Mouse (Mus musculus): ENCODE measurements around the gene Chpf. TPM values are rescaled to one million over a fixed set of nuclear protein-coding genes. Genes with fewer than 3 reads are reported as not detected.

Gene Chpf
- polyA plus RNA-seq, 1 experiment from 2014 or later, result 40.6 TPM

DNA sequence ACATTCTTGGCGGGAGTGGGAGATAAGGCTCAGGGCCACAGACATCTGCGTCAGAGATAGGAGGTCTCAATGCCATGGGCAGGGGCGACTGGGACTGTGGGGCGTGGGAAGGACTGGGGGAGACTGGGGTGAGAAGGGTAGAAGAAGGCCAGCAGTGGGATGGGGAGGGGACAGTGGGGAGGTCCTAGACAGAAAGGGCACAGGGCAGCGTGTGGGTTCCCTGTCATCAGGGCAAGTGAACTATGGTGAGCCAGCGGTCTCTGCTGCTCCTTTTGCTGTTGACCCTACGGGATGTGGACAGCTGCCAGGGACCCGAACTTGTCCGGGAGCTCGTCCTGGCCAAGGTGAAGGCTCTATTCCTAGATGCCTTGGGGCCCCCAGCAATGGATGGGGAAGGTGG lies 27.9 kb upstream of the Chpf start, which contains the start of gene Inha:
TSS of gene Inha (plus strand) at position 72 of the 400 bp plus-strand sequence.
- H3K9ac ChIP-seq, result peak within 1 kb of the TSS; percentile 92
- peak within 1 kb of the TSS; percentile 98 for H3K27ac ChIP-seq
- H3K4me3 ChIP-seq (replicated peaks), result peak within 1 kb of the TSS; percentile 88
- peaks cover 75% of the 10 kb centered on the region for H3K4me1 ChIP-seq
- H3K36me3 ChIP-seq, result peaks cover 20% of the 10 kb centered on the region
- WGBS, result 48% methylated on average over 10 of the region's 10 CpGs
- H3K9me3 ChIP-seq (replicated peaks), result no peaks in the 10 kb centered on the region
- H3K4me2 ChIP-seq, result peak within 1 kb of the TSS; percentile 86
- H3K27me3 ChIP-seq, result no peaks in the 10 kb centered on the region
- 0 out of 2 replicates have a peak, but pooled peaks have one; percentile 3 for ATAC-seq (replicated peaks; ENCODE audit: low FRiP score)

DNA sequence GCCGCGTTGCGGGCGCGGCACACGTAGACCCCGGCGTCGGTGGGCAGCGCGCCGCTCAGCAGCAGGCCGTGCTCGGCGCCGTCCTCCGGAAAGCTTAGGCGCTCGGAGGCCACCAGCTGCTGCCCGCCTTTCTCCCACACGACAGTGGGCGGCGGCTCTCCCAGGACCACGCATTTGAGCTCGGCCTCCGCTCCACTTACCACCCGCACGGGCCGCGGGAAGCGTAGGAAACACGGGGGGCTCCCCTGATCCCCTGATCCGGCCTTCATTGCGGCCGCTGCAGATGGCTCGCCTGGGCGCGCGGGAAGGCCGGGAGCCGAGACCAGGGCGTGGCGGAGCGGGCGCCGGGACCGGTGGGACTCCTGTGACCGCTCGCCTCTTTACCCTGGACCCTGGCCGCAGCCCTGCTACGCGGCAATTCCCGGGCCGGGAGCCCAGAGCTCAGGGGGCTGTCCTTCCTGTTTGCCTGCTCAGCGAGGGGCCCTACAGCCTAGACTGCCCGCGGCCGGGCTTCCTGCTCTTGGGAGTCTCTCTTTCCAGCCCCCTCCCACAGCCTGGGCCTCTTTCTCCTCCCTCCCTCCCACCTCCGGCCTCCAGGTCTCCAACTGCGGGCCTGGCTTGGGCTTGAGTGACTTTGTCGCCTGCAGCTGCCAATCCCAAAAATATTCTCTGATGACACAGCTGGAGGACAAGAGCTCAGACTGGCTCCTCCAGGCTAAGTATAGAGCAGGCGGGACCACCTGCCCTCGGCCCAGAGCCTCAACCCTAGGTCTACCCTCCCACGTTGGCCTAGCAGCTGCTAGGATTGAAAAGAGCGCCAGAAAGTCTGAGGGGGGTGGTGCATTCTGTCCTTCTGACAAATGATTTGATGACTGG lies 27.1 kb upstream of the Chpf start, which contains the start of gene Obsl1:
TSS of gene Obsl1 (minus strand) at position 497 of the 876 bp plus-strand sequence.
- H3K27ac ChIP-seq, result peak within 1 kb of the TSS; percentile 98
- H3K27me3 ChIP-seq, result no peaks in the 10 kb centered on the region
- H3K4me2 ChIP-seq, result peak within 1 kb of the TSS; percentile 86
- ATAC-seq (replicated peaks; ENCODE audit: low FRiP score), result peak; percentile 94
- peaks cover 28% of the 10 kb centered on the region for H3K36me3 ChIP-seq
- under 1% methylated on average over 65 of the region's 65 CpGs for WGBS
- H3K4me1 ChIP-seq, result peaks cover 68% of the 10 kb centered on the region
- H3K9ac ChIP-seq, result peak within 1 kb of the TSS; percentile 92
- H3K4me3 ChIP-seq (replicated peaks), result peak within 1 kb of the TSS; percentile 88
- H3K9me3 ChIP-seq (replicated peaks), result no peaks in the 10 kb centered on the region

DNA sequence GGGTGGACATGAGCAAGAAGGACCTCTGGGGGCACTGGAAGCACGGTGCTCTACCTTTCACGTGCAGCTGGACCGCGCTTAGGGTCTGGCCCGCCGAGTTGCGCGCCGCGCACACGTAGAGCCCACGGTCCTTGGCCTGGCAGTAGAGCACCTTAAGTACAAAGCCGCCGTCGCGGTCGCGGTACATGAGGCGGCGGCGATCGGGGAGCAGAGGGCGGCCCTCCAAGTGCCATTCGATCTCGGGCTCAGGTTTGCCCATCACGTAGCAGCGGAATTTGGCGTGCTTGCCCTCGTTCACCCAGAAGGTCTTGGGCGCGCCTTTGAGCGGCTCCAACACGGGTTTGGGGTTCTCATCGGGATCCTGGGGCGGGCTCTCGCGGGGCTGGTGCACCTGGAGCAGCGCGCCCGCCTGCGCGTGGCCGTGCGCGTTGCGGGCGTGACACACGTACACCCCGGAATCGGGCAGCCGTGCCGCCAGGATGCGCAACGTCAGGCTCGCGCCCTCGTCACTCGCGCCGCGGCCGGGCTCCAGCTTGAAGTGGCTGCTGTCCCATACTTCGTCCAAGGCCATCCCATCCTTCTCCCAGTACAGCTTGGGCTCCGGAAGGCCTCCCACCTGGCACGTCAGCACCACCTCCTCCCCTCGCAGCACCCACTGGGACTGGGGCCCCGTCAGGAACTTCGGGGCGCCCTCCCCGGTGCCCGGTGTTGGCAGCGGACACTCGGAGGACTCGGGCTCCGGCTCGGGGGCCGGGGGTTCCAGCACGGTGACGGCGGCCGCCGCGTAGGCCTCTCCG lies 26.2 kb upstream of the Chpf start:
- Histone ChIP-seq H3K36me3 (peaks cover 36% of the 10 kb centered on the region), H3K27me3 (no peaks in the 10 kb centered on the region), H3K4me1 (peaks cover 60% of the 10 kb centered on the region), H3K4me3 (replicated peaks) (peak overlapping the region; percentile 88), H3K27ac (peak overlapping the region; percentile 98), H3K9me3 (replicated peaks) (no peaks in the 10 kb centered on the region), H3K4me2 (peak overlapping the region; percentile 86), H3K9ac (peak overlapping the region; percentile 92)
- peak; percentile 44 for ATAC-seq (replicated peaks; ENCODE audit: low FRiP score)
- under 1% methylated on average over 84 of the region's 84 CpGs for WGBS

DNA sequence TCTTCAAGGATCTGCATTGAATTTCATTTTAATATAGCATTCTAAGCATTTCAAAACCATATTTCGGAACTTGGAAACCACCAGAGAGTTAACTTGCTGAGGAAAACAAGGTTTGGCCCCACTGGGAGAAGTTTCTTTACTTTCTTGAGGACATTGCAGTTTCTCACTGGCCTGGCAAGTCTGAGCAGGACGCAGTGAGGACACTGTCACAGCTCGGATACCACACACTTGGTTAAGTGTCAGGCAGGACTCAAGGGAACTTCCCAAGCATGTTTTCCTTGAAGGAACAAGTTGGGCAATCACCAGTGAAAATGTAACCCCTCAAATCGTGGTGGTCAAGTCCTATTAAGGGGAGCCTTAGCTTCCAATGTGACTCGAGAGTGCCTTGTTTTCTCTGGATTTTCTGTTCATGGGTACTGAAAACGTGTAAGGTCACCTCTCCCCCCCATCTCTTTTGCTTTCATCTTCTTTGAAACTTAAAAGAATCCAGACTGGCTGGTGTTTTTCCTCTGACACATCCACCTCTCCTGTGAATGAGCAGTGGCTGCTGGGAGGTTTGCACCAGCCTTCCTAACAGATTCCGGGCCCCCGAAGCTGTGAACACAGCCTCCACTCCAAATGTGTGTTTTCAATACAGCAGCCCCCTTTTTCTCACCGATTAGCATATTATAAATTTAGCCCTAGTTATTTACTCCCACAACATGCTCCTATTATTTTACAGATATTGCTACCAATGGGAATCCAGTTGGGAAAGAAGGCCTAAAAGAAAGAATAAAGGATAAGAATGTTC lies 25.3 kb upstream of the Chpf start:
- H3K9me3 ChIP-seq (replicated peaks), result no peaks in the 10 kb centered on the region
- peaks cover 46% of the 10 kb centered on the region for H3K36me3 ChIP-seq
- ATAC-seq (replicated peaks; ENCODE audit: low FRiP score), result no peak
- peak overlapping the region; percentile 92 for H3K9ac ChIP-seq
- H3K27me3 ChIP-seq, result no peaks in the 10 kb centered on the region
- WGBS, result 55% methylated on average over 9 of the region's 9 CpGs
- H3K4me2 ChIP-seq, result peak overlapping the region; percentile 86
- H3K27ac ChIP-seq, result no peak overlapping the region
- peaks cover 51% of the 10 kb centered on the region for H3K4me1 ChIP-seq
- peak overlapping the region; percentile 88 for H3K4me3 ChIP-seq (replicated peaks)

DNA sequence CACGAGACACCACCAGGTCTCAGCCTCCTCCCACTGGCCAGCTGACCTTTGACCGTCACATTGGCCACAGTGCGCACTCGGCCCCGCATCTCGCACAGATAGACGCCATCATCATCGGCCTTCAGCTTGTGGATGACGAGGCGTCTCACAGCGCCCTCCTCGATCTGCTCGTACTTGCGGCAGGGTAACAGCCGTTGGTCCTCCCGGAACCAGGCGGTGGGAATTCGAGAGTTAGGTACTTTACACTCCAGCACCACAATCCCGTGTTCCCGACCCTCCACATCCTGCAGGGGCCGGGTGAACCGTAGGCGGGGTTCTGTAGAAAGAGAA lies 24.5 kb upstream of the Chpf start:
- WGBS, result 73% methylated on average over 23 of the region's 23 CpGs
- peak overlapping the region; percentile 86 for H3K4me2 ChIP-seq
- ATAC-seq (replicated peaks; ENCODE audit: low FRiP score), result no peak
- no peak overlapping the region for H3K4me3 ChIP-seq (replicated peaks)
- no peak overlapping the region for H3K9ac ChIP-seq
- no peaks in the 10 kb centered on the region for H3K27me3 ChIP-seq
- H3K36me3 ChIP-seq, result peaks cover 54% of the 10 kb centered on the region
- H3K9me3 ChIP-seq (replicated peaks), result no peaks in the 10 kb centered on the region
- H3K4me1 ChIP-seq, result peaks cover 48% of the 10 kb centered on the region
- H3K27ac ChIP-seq, result no peak overlapping the region

DNA sequence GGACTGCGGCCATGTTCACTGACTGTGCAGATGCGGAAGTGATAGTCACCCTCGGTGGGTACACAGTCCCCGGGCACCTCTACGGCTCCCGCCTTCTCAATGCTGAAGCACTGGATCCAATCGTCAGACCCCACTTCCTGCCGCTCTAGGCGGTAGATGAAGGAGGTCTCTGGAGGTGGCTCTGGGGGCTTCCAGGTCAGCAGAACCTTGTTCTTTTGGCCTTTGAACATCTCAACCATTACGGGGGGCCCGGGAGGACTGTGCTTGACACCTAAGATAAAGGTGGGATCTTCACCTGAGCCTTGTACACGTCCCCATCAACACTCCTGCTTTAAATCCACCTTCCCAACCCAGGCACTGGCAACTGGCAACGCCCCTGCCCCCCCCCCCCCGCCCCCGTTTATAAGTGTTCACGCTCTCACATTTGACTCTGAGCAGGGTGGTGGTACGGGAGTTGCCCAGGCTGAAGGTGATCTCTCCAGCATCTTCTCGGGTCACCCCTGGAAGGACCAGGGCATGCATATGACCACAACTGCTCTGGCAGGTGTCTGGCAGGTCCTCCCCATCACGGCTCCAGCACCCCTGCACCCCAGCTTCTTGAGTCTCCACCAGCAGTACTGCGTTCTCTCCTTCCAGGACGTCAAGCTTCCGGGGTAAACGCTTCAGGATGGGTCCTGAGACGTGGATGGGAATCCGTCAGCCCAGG lies 24.0 kb upstream of the Chpf start:
- ATAC-seq (replicated peaks; ENCODE audit: low FRiP score), result no peak
- H3K36me3 ChIP-seq, result peaks cover 59% of the 10 kb centered on the region
- peaks cover 46% of the 10 kb centered on the region for H3K4me1 ChIP-seq
- no peaks in the 10 kb centered on the region for H3K9me3 ChIP-seq (replicated peaks)
- no peak overlapping the region for H3K27ac ChIP-seq
- no peak overlapping the region for H3K4me3 ChIP-seq (replicated peaks)
- H3K9ac ChIP-seq, result no peak overlapping the region
- no peaks in the 10 kb centered on the region for H3K27me3 ChIP-seq
- peak overlapping the region; percentile 86 for H3K4me2 ChIP-seq
- WGBS, result 83% methylated on average over 25 of the region's 25 CpGs

DNA sequence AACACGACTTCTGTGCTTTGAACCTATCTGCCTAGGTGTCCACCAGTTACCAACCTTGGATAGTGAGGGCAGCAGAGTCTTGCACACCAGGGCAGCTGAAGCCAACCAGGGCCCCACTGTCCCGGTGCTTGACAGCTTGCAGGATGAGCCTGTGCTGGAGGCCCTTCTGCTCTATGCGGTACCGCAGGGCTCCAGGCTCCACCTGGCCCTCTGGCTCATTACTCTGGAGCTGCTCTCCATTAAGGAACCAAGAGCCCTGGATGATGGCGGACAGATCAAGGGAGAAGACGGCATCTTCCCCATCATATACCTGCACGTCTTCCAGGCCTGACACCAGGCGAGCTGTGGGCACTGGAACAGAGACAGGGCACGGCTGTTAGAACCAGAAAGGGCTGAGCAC lies 22.8 kb upstream of the Chpf start:
- WGBS, result 94% methylated on average over 9 of the region's 9 CpGs

DNA sequence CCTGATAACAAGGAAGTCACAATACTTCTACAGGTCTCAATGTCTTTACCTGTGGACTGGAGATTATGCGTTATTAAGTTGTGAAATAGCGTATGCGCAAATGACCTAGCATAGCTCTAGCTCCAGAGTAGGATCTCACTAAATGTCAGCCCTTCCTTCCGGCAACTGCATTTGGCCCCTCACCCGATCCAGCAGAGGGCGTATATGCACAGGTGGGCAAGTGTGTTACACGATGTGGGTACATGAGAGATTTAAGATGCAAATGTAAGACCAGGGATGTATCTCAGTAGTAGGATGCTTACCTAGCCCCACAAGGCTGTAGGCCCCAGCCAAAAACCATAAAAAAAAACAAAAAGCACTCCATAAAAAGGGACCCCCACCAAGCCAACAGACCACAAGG lies 20.3 kb upstream of the Chpf start:
- Histone ChIP-seq H3K4me2 (no peak overlapping the region), H3K27ac (no peak overlapping the region), H3K9me3 (replicated peaks) (no peaks in the 10 kb centered on the region), H3K4me1 (peaks cover 42% of the 10 kb centered on the region), H3K27me3 (no peaks in the 10 kb centered on the region), H3K36me3 (peaks cover 86% of the 10 kb centered on the region), H3K9ac (no peak overlapping the region), H3K4me3 (replicated peaks) (no peak overlapping the region)
- WGBS, result 81% methylated on average over 7 of the region's 7 CpGs
- ATAC-seq (replicated peaks; ENCODE audit: low FRiP score), result no peak

More for the DNA sequence above, 22.8 kb upstream of the Chpf start:
- no peaks in the 10 kb centered on the region for H3K9me3 ChIP-seq (replicated peaks)
- H3K36me3 ChIP-seq, result peaks cover 71% of the 10 kb centered on the region
- H3K4me3 ChIP-seq (replicated peaks), result no peak overlapping the region
- no peak overlapping the region for H3K9ac ChIP-seq
- no peak overlapping the region for H3K4me2 ChIP-seq
- H3K27me3 ChIP-seq, result no peaks in the 10 kb centered on the region
- peaks cover 37% of the 10 kb centered on the region for H3K4me1 ChIP-seq
- no peak overlapping the region for H3K27ac ChIP-seq
- no peak for ATAC-seq (replicated peaks; ENCODE audit: low FRiP score)

DNA sequence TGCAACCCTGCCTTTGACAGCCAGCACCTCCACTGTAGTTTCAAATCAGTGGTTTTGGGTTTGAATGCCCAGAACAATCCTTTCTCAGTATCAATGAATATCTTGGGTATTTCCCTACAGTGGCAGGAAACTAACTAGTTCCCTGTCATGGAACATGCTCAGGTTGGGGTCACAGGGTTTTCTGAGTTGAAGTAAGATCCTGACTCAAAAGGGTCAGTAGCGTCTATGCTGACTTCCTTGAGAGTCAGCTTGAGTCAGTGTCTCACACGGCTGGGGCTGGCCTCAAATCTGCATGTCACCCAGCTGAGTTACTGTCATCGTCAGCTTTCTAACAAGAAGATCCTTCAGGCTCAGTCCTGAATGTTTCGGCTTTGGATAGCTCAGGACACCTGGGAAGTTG lies 19.8 kb upstream of the Chpf start:
- H3K4me3 ChIP-seq (replicated peaks), result no peak overlapping the region
- no peaks in the 10 kb centered on the region for H3K9me3 ChIP-seq (replicated peaks)
- H3K9ac ChIP-seq, result no peak overlapping the region
- H3K36me3 ChIP-seq, result peaks cover 82% of the 10 kb centered on the region
- ATAC-seq (replicated peaks; ENCODE audit: low FRiP score), result no peak
- no peak overlapping the region for H3K4me2 ChIP-seq
- H3K4me1 ChIP-seq, result peaks cover 36% of the 10 kb centered on the region
- H3K27me3 ChIP-seq, result no peaks in the 10 kb centered on the region
- H3K27ac ChIP-seq, result no peak overlapping the region
- 88% methylated on average over 4 of the region's 4 CpGs for WGBS

DNA sequence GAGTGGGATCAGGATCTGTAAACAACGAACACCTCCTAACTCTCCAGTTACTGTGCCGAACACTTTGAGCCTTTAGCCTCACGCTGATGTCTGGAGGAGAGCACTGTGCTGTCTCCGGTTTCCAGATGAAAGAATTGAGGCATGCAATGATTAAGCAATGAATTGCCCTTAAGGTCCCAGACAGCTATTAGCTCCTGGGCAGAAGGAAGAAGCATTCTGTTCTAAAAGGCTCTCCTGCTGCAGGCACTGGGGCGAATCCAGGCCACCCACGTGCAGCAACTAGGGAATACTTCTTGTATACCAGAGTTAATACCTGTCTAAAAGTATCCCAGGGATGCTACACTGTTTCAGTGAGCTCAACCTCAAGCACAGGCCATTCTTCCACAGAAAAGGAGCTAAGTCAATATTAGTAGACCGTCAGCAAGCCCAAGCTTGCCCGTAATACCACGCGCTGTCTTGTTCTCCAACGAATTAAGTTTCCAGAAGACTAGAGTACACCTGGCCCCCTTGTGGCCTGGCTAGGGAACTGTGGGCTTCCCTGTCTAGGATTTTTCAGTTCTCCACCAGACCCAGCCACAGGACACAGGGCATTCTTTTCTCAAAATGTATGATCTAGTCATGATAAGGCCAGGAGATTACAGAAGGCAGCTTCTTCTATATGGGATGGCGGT lies 15.9 kb upstream of the Chpf start:
- no peak overlapping the region for H3K9ac ChIP-seq
- 27% methylated on average over 12 of the region's 12 CpGs for WGBS
- peaks cover 82% of the 10 kb centered on the region for H3K36me3 ChIP-seq

More for the DNA sequence above, 15.9 kb upstream of the Chpf start:
- 0 out of 2 replicates have a peak, but pooled peaks cover 6% of the 10 kb centered on the region for H3K27me3 ChIP-seq
- peaks cover 24% of the 10 kb centered on the region for H3K4me1 ChIP-seq
- H3K4me2 ChIP-seq, result no peak overlapping the region
- ATAC-seq (replicated peaks; ENCODE audit: low FRiP score), result peak; percentile 46
- peak overlapping the region; percentile 56 for H3K27ac ChIP-seq
- H3K9me3 ChIP-seq (replicated peaks), result no peaks in the 10 kb centered on the region
- no peak overlapping the region for H3K4me3 ChIP-seq (replicated peaks)

Data from kidney, embryonic 15.5 days (tissue).